Mouse (Mus musculus): ENCODE data around the gene Gas8.
"Not testable (repeated sequence)": the region's sequence is repeated elsewhere in the genome, so short reads cannot be mapped to it uniquely, and the experiment has no call there.

Gene Gas8

GRCm38 (mm10) chr8:123518667-123519066 lies at the start of gene Gas8:
Gene Gas8 (plus strand): TSS chr8:123518834.
- DNase-seq (ENCODE audit: low spot score in 2 of 2) = peak; percentile 70 to 74

- not testable (repeated sequence) for DNase-seq (ENCODE audit: low spot score in 2 of 2)
These were observed 45.6 kb upstream of the Gas8 start for GRCm38 (mm10) chr8:123472991-123473390.

- not testable (repeated sequence) for DNase-seq (ENCODE audit: low spot score in 2 of 2)
These were observed 44.1 kb upstream of the Gas8 start for GRCm38 (mm10) chr8:123474549-123474948.

GRCm38 (mm10) chr8:123476911-123477736 lies 41.5 kb upstream of the Gas8 start:
- DNase-seq (ENCODE audit: low spot score in 2 of 2) = no peak

- DNase-seq (ENCODE audit: low spot score in 2 of 2) = peak; percentile 92 to 93
These were observed 40.8 kb upstream of the Gas8 start, which contains the start of gene Afg3l1 for GRCm38 (mm10) chr8:123477737-123478258. Gene Afg3l1 (plus strand): TSS chr8:123477903.

- DNase-seq (ENCODE audit: low spot score in 2 of 2) = no peak
These were observed 40.0 kb upstream of the Gas8 start for GRCm38 (mm10) chr8:123478456-123479218.

GRCm38 (mm10) chr8:123482627-123483026 lies 36.0 kb upstream of the Gas8 start:
- DNase-seq (ENCODE audit: low spot score in 2 of 2) = no peak

- DNase-seq (ENCODE audit: low spot score in 2 of 2) = no peak
These were observed 27.2 kb upstream of the Gas8 start for GRCm38 (mm10) chr8:123491280-123492075.

- DNase-seq (ENCODE audit: low spot score in 2 of 2) = no peak
These were observed 25.7 kb upstream of the Gas8 start for GRCm38 (mm10) chr8:123492898-123493297.

- no peak for DNase-seq (ENCODE audit: low spot score in 2 of 2)
These were observed 20.9 kb upstream of the Gas8 start for GRCm38 (mm10) chr8:123497699-123498098.

GRCm38 (mm10) chr8:123498963-123499362 lies 19.7 kb upstream of the Gas8 start:
- no peak for DNase-seq (ENCODE audit: low spot score in 2 of 2)

- DNase-seq (ENCODE audit: low spot score in 2 of 2) = no peak
These were observed 19.1 kb upstream of the Gas8 start for GRCm38 (mm10) chr8:123499556-123499955.

- DNase-seq (ENCODE audit: low spot score in 2 of 2) = no peak
These were observed 16.4 kb upstream of the Gas8 start for GRCm38 (mm10) chr8:123502192-123502591.

GRCm38 (mm10) chr8:123503801-123504467 lies 14.7 kb upstream of the Gas8 start:
- no peak for DNase-seq (ENCODE audit: low spot score in 2 of 2)

- DNase-seq (ENCODE audit: low spot score in 2 of 2) = no peak
These were observed 13.9 kb upstream of the Gas8 start for GRCm38 (mm10) chr8:123504591-123505195.

GRCm38 (mm10) chr8:123505267-123505666 lies 13.4 kb upstream of the Gas8 start:
- no peak for DNase-seq (ENCODE audit: low spot score in 2 of 2)

- no peak for DNase-seq (ENCODE audit: low spot score in 2 of 2)
These were observed 12.9 kb upstream of the Gas8 start for GRCm38 (mm10) chr8:123505695-123506094.

- DNase-seq (ENCODE audit: low spot score in 2 of 2) = no peak
These were observed 11.5 kb upstream of the Gas8 start for GRCm38 (mm10) chr8:123507153-123507552.

GRCm38 (mm10) chr8:123510819-123511218 lies 7.8 kb upstream of the Gas8 start:
- DNase-seq (ENCODE audit: low spot score in 2 of 2) = no peak

- no peak for DNase-seq (ENCODE audit: low spot score in 2 of 2)
These were observed 4.5 kb upstream of the Gas8 start for GRCm38 (mm10) chr8:123514136-123514535.
